Mouse (Mus musculus) liver, embryonic 16.5 days (tissue): Measurements from ENCODE around the gene Cnpy3. TPM values are rescaled to one million over a fixed set of nuclear protein-coding genes. Genes with fewer than 3 reads are reported as not detected.

ENCODE experiments used
- ATAC-seq: fragments of 200-750 bp; cut with Nextera tagmentation; 2 replicates; pipeline ENCODE4 v1.8.0; 2017; ENCODE audit warnings: low read depth, mild to moderate bottlenecking, moderate number of reproducible peaks, moderate library complexity
- H3K27ac ChIP-seq: fragments of 300-500 bp; sonication (generic); 2 replicates; pipeline ENCODE4 v1.5.1; 2014; ENCODE audit warnings: mild to moderate bottlenecking, low read length
- H3K27me3 ChIP-seq: fragments of 300-500 bp; sonication (generic); 2 replicates; pipeline ENCODE4 v1.6.1; 2014; ENCODE audit warnings: low read depth, low read length, mixed read lengths; ENCODE audit not compliant: control insufficient read depth, insufficient read depth
- H3K36me3 ChIP-seq: fragments of 300-500 bp; sonication (generic); 2 replicates; pipeline ENCODE4 v1.6.1; 2014; ENCODE audit warnings: mild to moderate bottlenecking; ENCODE audit not compliant: control insufficient read depth, insufficient read depth
- H3K4me1 ChIP-seq: fragments of 300-500 bp; sonication (generic); 2 replicates; pipeline ENCODE4 v1.6.1; 2014; ENCODE audit warnings: low read depth, low read length, mixed read lengths; ENCODE audit not compliant: control insufficient read depth
- H3K4me2 ChIP-seq: fragments of 300-500 bp; sonication (generic); 2 replicates; pipeline ENCODE4 v1.6.1; 2014; ENCODE audit warnings: low read depth, low read length, mixed read lengths
- H3K4me3 ChIP-seq: fragments of 300-500 bp; sonication (generic); 2 replicates; pipeline ENCODE4 v1.5.1; 2014; ENCODE audit warnings: low read depth, mild to moderate bottlenecking, low read length
- H3K9ac ChIP-seq: fragments of 300-500 bp; sonication (generic); 2 replicates; pipeline ENCODE4 v1.6.1; 2014; ENCODE audit warnings: low read depth, low read length
- H3K9me3 ChIP-seq: fragments of 300-500 bp; sonication (generic); replicated peaks from 2 replicates; pipeline ENCODE4 v1.6.1; 2016; ENCODE audit warnings: low read length; ENCODE audit not compliant: control insufficient read depth
- WGBS: fragments of 180-500 bp; shearing (Covaris S2); extraction: QIAGEN DNeasy Blood & Tissue Kit; methylation state at CpG from one replicate; pipeline ENCODE4 v1.1.7; 2014; ENCODE audit not compliant: insufficient replicate concordance; 5-methylcytosine and 5-hydroxymethylcytosine counted together
- polyA plus RNA-seq: library from polyadenylated mRNA; unstranded; fragments of >200 nt; fragmentation: Nextera tagmentation; extraction: Ambion mirVana; gene quantifications from 2 replicates; pipeline ENCODE4 v1.2.1, GENCODE M21; 2015

The Cnpy3 gene
- polyA plus RNA-seq, 1 experiment from 2014 or later = 24.7 TPM

DNA sequence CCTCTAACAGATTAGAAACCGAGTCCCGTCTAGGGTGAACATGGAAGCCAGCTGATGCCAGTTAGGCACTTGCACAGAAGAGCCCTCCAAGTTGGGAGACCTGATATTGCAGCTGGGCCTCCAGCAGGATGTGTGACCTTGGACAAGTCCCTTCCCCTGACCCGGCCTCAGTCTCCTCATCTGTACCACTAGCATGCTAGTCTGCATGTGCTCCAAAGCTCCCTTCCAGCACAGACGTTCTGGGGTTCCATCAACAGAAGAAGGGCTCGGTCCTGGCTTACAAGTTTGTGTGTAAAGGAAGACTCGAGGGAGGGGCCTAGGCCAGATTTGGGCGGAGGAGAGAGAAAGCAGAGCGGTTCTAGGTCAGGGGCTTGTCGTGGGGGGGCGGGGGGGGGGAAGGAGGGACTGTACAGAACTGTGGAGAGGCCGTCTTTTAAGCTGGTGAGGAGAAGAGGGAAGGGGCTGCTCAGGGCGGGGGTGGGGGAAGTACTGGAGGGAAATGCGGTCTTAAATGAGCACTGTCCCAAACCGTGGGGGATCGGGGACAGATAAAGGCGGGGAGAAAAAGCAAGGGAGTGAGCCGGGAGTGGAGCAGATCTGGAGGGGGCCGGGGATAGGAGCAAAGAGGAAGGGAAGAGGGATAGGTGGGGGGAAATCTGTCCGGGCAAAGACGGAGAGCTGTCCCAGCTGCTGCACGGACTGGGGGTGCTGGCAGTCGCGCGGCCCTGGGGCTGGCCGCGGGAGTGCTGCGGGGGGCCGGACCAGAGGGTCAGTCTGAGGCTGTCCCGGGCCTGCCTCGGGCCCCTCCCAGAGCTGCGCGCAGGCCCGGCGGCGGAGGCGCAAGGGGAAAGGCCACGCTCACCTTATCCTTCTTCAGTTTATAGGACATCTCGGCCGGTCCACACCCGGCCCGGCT is 47.8 kb downstream of the Cnpy3 start:
- no peaks in the 10 kb centered on the region for H3K9me3 ChIP-seq
- no peaks in the 10 kb centered on the region for H3K27me3 ChIP-seq
- peak overlapping the region; percentile 93 for H3K4me3 ChIP-seq
- 2% methylated on average over 39 of the region's 41 CpGs for WGBS
- peak overlapping the region; percentile 93 for H3K9ac ChIP-seq
- peak overlapping the region; percentile 88 for H3K4me2 ChIP-seq
- peaks cover 3% of the 10 kb centered on the region; the same call in 1 of the 2 replicates for H3K36me3 ChIP-seq
- H3K4me1 ChIP-seq = peaks cover 35% of the 10 kb centered on the region
- peak overlapping the region; percentile 88 for H3K27ac ChIP-seq
- peak; percentile 59; the same call in 1 of the 2 replicates for ATAC-seq

DNA sequence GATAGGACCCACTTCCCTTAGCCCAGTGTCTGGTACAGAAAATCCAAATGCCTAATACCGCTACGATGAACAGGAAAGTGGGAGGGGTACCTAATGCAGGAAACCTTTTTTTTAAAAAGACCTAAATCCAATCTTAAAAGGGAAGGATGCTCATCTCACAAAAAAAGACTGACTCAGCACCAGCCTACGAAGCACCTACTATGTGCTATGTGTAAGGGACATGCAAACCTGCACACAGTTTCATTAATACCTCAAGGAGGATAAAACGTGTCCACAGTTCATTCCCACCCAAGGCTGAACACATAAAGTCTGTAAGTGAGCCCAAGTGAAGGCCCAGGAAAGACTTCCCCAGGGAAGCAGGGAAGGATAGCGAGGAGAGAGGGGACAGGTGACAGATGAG is 49.5 kb downstream of the Cnpy3 start:
- no peak overlapping the region for H3K9ac ChIP-seq
- no peak for ATAC-seq
- H3K27ac ChIP-seq = no peak overlapping the region
- H3K36me3 ChIP-seq = peaks cover 3% of the 10 kb centered on the region; the same call in 1 of the 2 replicates
- H3K9me3 ChIP-seq = no peaks in the 10 kb centered on the region
- no peak overlapping the region for H3K4me2 ChIP-seq
- peaks cover 36% of the 10 kb centered on the region for H3K4me1 ChIP-seq
- WGBS = 83% methylated on average over 5 of the region's 5 CpGs
- no peaks in the 10 kb centered on the region for H3K27me3 ChIP-seq
- no peak overlapping the region for H3K4me3 ChIP-seq

DNA sequence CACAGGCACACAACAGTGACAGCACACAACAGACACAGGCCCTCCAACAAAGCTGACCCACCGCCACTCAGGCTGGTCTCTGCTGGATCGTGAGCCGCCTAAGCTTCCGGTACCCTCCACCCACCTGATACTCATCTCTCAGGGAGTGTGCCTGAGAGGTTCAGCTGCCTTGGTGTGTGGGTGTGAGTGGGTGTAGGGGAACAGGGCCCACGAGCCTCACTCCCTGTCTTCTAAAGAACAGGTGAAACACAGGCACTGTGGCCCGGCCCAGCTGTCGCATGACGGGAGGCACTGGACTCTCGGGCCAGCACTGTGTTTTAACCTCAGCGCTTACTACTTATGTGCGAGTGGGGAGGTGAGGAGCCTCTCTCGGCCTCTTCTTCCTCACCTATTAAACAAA is 49.9 kb downstream of the Cnpy3 start:
- Histone ChIP-seq H3K9ac (no peak overlapping the region), H3K4me1 (peaks cover 36% of the 10 kb centered on the region), H3K4me3 (no peak overlapping the region), H3K4me2 (no peak overlapping the region), H3K27me3 (no peaks in the 10 kb centered on the region), H3K9me3 (no peaks in the 10 kb centered on the region), H3K36me3 (peaks cover 3% of the 10 kb centered on the region; the same call in 1 of the 2 replicates), H3K27ac (no peak overlapping the region)
- 70% methylated on average over 12 of the region's 12 CpGs for WGBS
- no peak for ATAC-seq

DNA sequence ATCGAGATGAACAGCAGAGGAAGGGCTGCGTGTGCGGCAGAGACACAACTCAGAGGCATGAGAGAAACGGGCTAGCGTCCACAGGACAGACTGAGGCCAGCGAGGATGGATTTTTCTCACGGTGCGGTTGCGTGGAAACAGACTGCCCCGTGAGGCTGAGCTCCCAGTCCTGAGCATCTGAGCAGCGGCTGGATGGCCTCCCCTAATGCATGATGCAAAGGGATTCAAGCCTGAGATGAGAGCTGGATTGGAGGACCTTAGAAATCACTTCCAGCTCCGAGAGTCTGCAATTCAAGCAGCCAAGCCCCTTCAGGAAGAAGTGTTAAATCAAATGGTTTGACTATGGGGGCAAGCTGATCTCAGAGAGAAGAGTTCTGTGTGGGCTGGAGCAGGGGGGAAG is 50.5 kb downstream of the Cnpy3 start:
- Histone ChIP-seq H3K27me3 (no peaks in the 10 kb centered on the region), H3K9me3 (no peaks in the 10 kb centered on the region), H3K4me2 (no peak overlapping the region), H3K27ac (no peak overlapping the region), H3K36me3 (peaks cover 3% of the 10 kb centered on the region; the same call in 1 of the 2 replicates), H3K4me1 (peaks cover 36% of the 10 kb centered on the region), H3K4me3 (no peak overlapping the region), H3K9ac (no peak overlapping the region)
- WGBS = 79% methylated on average over 12 of the region's 12 CpGs
- ATAC-seq = no peak

DNA sequence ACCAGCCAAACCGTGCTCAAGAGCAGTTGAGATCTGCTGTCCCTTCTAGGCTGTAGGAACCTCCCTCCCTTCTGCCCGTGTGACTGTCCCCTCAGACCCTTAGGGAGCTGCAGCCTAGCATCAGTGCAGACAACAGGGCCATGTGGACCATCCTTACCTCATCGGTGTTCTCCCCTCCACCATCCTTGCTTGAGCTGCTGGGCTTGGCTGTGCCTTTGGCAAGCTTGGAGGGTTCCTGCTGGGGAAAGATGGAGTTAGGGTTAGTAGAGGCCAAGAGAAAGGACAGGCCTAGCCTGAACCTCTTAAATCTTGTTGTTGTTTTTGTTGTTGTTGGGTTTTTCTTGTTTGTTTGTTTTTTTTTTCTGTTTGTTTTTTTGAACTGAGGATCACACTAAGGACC is 52.1 kb downstream of the Cnpy3 start:
- H3K4me2 ChIP-seq = no peak overlapping the region
- no peak overlapping the region for H3K9ac ChIP-seq
- H3K4me1 ChIP-seq = peaks cover 28% of the 10 kb centered on the region
- ATAC-seq = no peak
- no peak overlapping the region for H3K27ac ChIP-seq
- 70% methylated on average over 3 of the region's 3 CpGs for whole genome bisulfite sequencing
- H3K27me3 ChIP-seq = no peaks in the 10 kb centered on the region
- no peak overlapping the region for H3K4me3 ChIP-seq
- no peaks in the 10 kb centered on the region for H3K9me3 ChIP-seq
- H3K36me3 ChIP-seq = peaks cover 3% of the 10 kb centered on the region; the same call in 1 of the 2 replicates

DNA sequence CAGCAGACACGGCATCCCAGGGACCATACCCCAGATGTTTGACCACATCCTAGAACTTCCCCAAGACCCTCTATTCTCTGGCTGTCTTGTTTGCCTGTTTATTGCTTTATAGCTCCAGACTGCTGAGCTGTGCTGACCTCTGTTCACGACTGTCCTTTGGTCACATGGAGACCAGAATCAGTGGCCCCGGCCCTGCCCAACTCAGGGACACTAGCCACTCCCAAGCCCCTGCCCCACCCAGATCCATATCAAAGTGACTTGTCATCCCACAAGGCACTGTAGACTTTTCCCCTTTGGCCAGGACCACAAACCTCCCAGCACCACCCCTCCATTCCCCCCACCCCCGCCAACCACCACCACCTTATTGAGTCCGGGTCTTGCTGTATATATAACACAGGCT is 52.8 kb downstream of the Cnpy3 start:
- no peak overlapping the region for H3K9ac ChIP-seq
- H3K4me2 ChIP-seq = no peak overlapping the region
- H3K27me3 ChIP-seq = no peaks in the 10 kb centered on the region
- H3K36me3 ChIP-seq = peaks cover 3% of the 10 kb centered on the region; the same call in 1 of the 2 replicates
- H3K9me3 ChIP-seq = no peaks in the 10 kb centered on the region
- peaks cover 28% of the 10 kb centered on the region for H3K4me1 ChIP-seq
- ATAC-seq = no peak
- no peak overlapping the region for H3K27ac ChIP-seq
- H3K4me3 ChIP-seq = no peak overlapping the region
- WGBS = 71% methylated on average over 5 of the region's 5 CpGs

DNA sequence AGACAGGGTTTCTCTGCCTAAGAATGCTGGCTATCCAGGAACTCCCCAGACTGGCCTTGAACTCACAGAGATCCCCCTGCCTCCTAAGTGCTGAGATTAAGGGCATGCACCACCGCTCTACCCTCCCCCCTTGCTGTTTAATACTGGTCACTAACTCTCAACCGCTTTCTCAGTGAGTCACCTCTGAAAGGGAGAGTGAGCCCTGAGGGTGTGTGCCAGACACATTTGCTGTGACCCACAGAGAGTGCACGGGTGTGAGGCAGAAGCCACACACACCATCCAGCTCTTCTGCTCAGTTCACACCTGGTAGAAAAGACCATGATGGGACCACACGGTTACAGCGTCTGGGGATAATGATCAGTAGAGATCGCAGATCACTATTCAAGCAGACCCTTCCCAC is 53.5 kb downstream of the Cnpy3 start:
- H3K9ac ChIP-seq = no peak overlapping the region
- no peaks in the 10 kb centered on the region for H3K9me3 ChIP-seq
- H3K4me2 ChIP-seq = no peak overlapping the region
- no peak overlapping the region for H3K27ac ChIP-seq
- H3K27me3 ChIP-seq = no peaks in the 10 kb centered on the region
- peaks cover 3% of the 10 kb centered on the region; the same call in 1 of the 2 replicates for H3K36me3 ChIP-seq
- WGBS = 77% methylated on average over 6 of the region's 6 CpGs
- no peak for ATAC-seq
- peaks cover 21% of the 10 kb centered on the region for H3K4me1 ChIP-seq
- H3K4me3 ChIP-seq = no peak overlapping the region

DNA sequence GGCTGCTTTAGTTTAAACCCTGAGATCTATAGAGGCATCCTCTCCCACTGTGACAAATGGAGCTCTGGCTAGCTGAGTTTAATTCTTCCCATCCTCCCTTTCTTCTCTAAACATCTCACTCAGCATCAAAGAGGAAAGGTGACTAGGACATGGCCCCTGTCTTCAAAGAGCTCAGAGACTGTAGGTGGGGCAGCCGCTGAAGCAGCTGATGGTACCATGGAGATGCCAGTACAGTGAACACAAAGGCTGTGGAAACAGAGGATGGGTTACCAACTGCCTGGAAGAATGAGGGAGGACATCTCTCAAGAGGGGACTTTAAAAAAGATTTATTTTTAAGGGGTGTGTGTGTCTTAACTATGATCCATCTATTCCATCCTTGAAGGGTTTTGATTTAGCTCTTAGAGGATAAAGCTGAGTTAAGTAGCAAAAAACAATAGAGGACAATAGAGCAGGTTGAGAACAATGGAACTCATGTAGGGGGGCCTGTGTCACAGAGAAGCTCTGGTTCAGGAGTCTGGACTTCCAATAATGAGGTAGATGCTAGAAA is 57.4 kb downstream of the Cnpy3 start:
- 91% methylated on average over 1 of the region's 1 CpGs for WGBS
- Histone ChIP-seq H3K36me3 (peaks cover 1% of the 10 kb centered on the region; the same call in 1 of the 2 replicates), H3K4me2 (no peak overlapping the region), H3K4me1 (peaks cover 13% of the 10 kb centered on the region), H3K27ac (no peak overlapping the region), H3K4me3 (no peak overlapping the region), H3K27me3 (no peaks in the 10 kb centered on the region), H3K9me3 (no peaks in the 10 kb centered on the region), H3K9ac (no peak overlapping the region)
- no peak for ATAC-seq

DNA sequence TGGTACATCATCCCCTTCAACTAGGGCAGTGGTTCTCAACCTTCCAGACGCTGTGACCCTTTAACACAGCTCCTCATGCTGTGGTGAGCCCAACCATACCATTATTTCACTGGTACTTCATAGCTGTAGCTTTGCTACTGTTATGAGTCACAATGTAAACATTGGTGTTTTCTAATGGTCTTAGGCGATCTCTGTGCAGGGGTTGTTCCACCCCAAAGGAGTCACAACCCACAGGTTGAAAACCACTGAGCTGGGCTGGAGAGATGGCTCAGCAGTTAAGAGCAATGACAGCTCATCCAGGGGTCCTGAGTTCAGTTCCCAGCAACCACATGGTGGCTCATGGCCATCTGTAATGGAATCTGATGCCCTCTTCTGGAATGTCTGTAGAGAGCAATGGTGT is 60.6 kb downstream of the Cnpy3 start:
- Histone ChIP-seq H3K4me3 (no peak overlapping the region), H3K27me3 (no peaks in the 10 kb centered on the region), H3K27ac (no peak overlapping the region), H3K36me3 (peaks cover 9% of the 10 kb centered on the region), H3K9ac (no peak overlapping the region), H3K9me3 (no peaks in the 10 kb centered on the region), H3K4me1 (peaks cover 8% of the 10 kb centered on the region), H3K4me2 (no peak overlapping the region)
- no peak for ATAC-seq
- 75% methylated on average over 2 of the region's 2 CpGs for WGBS
